Mouse (Mus musculus) kidney, adult 2 months (tissue): ENCODE data around the gene Mpg.

ENCODE experiments used
- CTCF ChIP-seq: fragments of 200-500 bp; conservative IDR thresholded peaks from 2 replicates; pipeline ENCODE4 v1.5.1; 2011; ENCODE audit warnings: low read depth, mild to moderate bottlenecking, control low read depth, low read length, moderate library complexity, mixed read lengths; ENCODE audit not compliant: insufficient read depth, insufficient read length
- POLR2A ChIP-seq: fragments of 200-500 bp; IDR thresholded peaks from one replicate; pipeline ENCODE4 v1.6.1; 2011; ENCODE audit warnings: low read depth, low read length, control low read depth

- TF ChIP-seq POLR2A: peak; percentile 26
- no peak for TF ChIP-seq CTCF
Measured at GRCm38 (mm10) chr11:32221225-32221950, 4.9 kb upstream of the Mpg start.
